Mouse (Mus musculus): ENCODE measurements around the gene Rapgef5. TPM values are rescaled to one million over a fixed set of nuclear protein-coding genes. Genes with fewer than 3 reads are reported as not detected.

Rapgef5 gene
- total RNA-seq, 2 experiments from 2014 or later, result 192 to 197 TPM

DNA sequence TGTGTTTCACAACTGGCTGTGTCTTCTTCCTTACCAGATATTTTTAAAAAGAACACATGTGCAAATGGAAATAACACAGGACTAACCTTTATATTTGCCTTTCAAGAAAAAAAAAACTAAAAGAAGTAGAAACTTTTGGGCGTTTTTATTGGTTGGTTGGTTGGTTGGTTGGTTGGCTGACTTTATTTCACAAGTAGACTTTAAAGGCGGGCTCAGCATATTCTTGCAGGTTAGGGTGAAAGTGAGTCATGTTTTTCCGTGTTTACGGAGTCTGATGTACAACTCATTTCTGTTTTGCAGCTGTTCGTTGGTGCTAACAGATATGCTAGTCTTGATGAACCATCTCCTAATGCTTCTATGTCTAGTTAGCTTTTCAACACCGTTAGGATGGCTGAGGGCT is 196.2 kb downstream of the Rapgef5 start:
- DNase-seq (ENCODE audit: low spot score in 2 of 2), result no peak

DNA sequence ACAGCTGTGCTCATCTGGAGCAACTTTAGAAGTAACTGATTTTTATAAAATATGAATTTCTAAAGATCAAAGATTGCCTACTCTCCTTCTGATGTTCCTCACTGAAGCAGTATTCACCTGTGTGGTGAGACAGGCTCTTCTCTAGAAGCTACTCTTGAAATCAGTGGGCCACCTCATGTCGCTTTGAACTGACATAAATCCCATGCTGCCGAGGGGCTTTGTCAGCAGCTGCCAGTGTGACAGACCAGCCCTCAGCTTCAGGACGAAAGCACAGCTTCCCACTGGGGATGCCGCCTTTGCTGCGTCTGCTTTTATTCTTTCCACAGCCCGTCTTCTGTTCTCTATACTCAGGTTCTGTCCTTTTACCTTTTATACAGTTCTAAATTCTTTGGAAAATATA is 197.3 kb downstream of the Rapgef5 start:
- no peak for DNase-seq (ENCODE audit: low spot score in 2 of 2)

DNA sequence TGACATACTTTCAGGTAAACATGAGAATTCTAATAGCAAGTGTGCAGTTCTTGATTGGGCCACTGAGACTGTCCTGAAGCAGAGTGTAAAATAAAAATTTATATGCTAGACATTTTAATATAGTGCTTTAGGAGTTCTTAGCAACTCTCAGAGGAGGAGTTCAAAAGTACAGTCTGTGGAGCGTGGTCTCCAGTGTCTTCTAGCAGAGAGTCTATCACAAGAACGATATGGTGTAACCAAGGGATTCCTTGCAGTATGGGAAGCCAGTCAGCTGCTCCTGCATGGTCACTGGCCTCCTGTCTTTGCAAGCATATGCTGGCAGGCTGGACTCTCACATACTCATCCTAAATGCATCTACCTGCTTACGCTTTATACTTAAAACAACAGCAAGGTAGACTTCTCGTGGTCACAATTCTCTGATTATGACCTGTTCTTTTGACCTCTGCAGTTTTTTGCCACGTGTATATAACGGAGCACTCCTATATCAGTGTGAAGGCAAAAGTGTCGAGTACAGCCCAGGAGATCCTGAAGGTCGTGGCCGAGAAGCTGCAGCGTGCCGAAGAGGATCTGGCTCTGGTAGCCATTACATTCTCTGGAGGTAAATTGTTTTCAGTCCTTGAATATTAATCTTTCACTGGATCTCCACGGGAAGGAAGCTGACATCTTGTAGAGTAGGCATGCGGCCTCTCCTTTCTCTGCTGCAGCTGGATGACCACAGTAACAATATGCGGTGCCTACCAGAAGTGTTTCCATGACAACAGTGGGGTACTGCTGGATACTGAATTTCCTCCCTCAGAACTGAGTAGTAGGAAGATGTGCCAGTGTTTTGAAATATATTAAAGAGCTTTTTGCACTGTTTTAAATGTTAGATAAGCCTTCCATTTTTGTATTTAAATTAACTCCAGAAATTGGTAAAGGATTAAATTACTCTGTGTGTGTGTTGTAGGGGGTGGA is 204.8 kb downstream of the Rapgef5 start:
- DNase-seq (ENCODE audit: low spot score in 2 of 2), result no peak

DNA sequence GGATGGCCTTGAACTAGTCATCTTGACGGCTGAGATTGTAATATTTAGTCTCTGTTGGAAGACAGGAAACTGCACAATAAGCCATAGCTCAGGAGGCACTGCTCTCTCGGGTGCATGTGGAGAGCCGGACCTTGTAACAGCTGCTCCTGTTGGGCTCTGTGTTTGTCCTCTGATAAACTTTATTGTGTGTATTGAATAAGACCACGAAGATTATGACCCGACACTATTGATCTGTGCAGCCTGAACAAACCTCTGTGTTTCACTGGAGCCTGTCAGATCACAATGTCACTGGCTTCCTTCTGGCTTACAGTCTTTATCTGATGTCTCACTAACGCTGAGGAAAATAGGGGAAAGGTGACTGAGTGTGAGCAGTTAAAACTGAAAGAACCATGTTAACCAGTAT is 205.5 kb downstream of the Rapgef5 start:
- no peak for DNase-seq (ENCODE audit: low spot score in 2 of 2)

DNA sequence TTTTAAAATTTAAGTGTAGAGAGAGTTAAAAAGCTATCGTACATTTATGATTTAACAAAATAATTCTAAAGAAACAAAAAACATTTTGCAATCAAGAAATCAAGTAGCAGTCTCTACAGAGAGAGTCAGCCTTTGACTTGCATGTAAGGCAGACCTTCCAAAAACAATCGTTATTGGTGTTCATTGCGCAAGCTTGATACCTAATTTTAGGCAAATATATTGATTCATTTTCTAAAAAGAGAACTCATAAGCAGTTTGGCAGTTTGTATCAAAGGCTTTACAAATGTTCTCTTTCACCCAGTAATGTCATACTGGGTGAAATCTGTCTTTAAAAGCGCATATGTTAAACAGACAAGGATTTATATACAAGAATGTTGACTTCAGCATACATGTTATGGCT is 208.7 kb downstream of the Rapgef5 start:
- no peak for DNase-seq (ENCODE audit: low spot score in 2 of 2)

DNA sequence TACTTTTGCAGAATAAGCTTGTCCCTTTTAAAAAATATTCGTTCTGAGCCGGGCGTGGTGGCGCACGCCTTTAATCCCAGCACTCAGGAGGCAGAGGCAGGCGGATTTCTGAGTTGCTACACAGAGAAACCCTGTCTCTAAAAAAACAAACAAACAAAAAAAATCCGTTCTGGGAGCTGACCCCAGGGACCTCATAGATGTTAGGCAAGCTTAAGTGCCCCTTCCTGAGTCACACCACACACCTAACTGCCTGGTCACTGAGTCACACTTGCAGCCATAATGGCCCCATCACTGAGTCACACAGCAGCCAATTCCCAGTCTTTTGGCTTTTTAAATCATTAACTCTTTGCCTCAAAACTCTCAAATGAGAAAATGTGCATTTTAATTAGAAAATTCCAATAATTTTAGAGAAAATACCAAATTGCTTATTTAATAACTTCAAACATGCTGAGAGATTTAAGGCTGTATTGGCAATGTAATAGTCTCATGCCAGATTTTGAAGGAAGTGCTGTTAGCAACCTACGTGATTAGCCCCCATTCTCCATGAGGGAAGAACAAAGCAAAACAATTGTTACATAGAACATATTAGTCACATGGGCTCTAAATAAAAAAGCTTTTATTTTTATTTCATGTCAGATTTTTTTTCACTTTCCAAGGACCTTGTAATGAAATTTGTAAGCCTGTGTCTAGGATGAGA is 211.3 kb downstream of the Rapgef5 start:
- DNase-seq (ENCODE audit: low spot score in 2 of 2), result no peak

DNA sequence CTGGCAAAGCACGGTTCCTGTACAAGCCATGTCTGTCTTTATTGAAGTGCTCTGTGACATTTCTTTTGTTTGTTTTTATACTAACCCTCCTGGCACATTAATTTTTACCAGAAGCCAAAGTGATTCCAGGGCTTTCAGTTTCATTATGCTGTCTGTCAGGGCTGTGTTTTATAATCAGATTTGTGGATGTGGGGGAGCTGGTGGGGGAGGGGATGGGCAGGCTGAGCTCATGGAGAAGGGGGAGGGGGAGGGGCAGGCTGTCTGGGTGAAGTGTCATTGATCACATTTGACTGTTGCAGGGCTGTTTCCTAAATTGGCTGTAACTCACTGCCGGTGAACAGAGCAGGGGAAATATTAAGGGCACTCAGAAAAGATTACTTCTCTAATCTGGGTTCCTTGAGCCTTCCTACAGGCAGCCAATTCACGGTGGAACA is 211.9 kb downstream of the Rapgef5 start:
- DNase-seq (ENCODE audit: low spot score in 2 of 2), result peak in 1 of 2 experiments; percentile 57

DNA sequence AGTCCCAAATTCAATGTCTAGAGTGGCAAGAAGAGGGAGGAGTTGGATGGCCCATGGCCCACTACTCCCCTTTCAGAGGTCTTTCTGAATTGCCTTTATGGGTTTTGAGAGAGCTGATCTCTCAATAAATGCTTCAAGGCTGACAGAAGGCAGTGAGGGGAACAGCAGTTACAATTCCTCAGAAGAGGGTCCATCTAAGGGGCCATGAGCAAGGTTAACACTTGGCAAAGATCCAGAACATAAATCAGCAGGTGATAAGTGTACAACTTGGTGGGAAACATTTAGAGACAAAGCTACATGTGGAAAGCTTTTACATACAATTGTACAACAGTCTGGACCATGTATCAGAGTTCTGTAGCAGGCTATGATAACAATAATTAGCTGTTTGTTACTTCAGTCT is 217.3 kb downstream of the Rapgef5 start:
- no peak for DNase-seq (ENCODE audit: low spot score in 2 of 2)

DNA sequence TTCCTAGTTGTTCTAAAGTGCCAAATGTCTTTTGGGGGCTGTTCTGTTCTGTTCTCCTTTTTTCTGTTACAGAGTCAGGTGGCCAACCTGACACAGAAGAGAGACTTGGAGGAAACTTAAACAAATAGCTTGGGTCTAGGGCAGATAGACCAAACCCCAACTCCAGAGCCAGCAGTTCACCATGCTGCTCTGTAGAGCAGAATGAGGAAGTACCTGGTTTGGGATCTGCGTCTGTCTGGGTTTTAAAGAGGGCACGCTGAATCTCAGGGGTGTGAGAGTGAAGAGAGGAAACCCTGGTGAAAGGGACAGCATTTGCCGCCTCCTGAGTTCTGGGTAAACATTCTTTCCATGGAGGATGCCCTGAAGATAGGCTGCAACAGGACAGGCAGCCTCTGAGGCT is 219.9 kb downstream of the Rapgef5 start:
- DNase-seq (ENCODE audit: low spot score in 2 of 2), result no peak

DNA sequence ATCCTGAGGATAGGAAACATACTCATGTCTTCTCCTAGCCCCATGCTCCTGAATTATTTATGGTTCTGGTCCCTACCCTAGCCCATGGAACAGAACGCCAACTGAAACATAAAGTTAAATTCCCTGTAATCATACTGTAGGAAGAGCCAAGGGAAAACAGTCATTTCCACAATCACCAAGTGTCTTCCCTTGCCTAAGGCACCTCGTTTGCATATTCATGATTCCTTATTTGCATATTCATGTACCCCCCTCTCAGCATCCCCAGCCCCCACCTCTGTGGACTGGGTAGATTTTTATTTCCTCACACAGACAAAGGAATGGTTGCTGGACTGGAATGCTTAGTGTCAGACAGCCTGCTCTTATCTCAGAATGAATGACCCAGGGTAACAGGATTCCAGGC is 220.6 kb downstream of the Rapgef5 start:
- no peak for DNase-seq (ENCODE audit: low spot score in 2 of 2)

DNA sequence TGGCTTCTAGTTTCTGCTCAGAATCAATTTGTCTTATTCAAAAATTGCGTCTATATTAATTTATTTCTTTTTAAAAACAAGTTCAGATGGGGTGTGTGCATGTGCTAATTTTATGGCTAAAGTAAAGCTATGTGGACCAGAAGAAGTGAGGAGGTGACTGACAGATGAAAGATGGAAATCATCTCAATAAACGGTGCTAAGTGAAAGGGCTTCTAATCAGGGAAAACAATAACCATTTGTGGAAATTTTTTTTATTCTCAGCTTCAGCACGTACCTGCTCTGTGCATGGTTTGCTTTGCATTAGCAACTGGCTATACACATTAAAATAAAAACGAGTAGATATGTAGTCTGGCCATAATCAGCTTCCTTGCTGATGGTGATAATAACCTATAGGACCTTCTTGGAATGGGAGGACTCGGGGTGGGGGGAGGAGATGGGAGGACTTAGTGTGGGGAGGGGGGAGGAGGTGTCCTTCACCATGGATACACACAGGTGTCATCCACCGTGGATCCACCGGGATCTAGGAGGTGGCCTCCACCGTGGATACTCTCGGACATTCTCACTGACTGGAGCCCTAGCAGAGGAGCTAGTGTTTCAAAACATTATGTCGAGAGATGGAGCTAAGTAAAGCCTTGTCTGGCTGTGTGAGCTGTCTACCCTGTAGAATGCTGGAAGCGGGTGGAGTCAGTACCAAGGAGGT is 221.2 kb downstream of the Rapgef5 start:
- no peak for DNase-seq (ENCODE audit: low spot score in 2 of 2)

DNA sequence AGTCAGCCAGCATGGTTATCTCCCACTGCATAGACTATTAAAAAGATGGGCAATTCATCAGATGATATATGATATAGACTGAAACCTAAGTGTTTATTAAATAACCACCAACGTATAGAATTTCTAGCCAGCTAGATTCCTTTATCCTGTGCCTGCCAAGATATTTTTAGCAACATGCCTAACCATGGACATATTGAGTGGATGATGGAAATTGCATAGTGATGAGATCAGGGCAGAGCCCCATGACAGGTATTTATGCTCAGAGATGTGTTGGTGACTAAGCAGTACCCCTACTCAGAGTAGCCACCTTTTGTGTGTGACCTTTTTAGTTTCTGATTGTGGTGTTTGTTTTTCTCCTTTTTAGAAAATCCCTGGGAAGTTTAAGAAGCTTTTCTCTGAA is 226.2 kb downstream of the Rapgef5 start:
- DNase-seq (ENCODE audit: low spot score in 2 of 2), result no peak

DNA sequence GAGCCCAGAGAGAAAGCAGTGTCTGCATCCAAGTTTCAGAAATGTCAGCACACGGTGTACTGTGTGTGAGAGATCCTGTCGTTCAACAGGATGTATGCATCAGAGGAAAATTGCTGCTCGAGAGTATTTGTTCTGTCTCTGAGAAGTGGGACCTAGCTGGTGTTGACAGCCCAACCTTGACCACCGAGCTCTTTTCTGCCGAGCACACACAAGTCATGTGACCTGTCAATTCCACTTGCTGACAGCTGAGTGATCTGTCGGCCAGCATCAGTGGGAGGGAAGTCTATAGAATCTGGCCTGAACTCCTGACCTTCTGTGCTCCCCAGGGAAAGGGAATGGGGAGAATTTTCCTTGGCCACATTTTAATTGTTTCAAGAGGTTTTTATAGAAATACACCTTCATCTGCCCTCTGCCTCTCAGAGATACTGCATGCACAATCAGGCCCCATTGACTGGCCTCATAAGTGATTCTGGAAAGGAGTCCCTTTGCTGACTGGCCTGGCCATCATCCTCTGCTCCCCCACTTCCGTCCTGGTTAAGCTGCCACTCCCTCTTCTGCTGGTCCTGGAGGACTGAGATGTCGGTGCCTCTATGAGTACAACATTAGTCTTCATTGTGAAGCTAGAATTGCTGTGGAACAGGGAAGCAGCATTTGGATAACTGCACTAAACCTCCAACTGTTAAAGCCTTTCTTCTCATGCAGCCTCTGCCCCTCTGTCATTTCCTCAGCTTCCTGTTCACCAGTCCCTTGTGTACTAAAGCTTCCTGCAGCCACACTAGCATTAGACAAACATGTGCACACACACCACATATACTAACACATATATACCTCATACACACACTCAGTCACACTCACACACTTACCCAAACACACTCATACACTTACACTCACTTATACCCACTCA is 228.6 kb downstream of the Rapgef5 start:
- no peak for DNase-seq (ENCODE audit: low spot score in 2 of 2)

DNA sequence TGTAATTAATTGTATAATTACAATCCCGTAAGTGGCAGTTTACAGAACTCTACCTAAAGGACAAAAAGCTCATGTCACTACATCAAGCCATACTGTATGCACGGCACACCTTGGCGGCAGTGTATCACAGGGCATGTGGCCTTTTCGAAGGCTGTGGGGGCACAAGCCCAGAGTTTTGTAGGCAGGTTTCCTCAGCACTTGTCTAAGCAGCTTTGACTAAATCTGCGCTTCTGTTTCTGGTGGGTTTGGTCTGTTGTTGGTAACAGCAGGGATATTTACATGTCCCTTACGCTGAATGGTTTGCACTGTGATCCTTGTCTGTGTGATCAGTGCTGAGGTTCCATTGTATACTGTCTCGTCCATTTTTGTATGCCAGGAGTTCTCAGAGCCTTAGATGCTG is 230.3 kb downstream of the Rapgef5 start:
- DNase-seq (ENCODE audit: low spot score in 2 of 2), result no peak

DNA sequence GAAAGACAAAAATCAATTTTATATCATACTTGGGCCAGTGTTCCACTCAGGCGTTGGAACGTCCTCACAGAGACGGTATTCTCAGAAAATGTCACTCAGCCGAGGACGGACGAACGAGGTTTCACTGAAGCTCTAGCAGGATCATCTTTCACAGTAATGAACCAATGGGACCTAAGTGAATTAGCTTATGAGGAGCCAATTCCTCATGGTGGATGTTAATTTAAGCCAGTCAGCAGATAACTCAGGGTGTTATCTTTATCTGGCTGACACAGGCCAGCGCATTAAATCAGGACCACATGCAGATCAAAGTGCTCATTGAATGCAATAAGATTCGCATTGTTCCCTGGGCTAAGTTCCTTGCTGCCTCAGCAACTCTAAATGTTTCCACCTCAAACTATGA is 234.8 kb downstream of the Rapgef5 start:
- no peak for DNase-seq (ENCODE audit: low spot score in 2 of 2)

DNA sequence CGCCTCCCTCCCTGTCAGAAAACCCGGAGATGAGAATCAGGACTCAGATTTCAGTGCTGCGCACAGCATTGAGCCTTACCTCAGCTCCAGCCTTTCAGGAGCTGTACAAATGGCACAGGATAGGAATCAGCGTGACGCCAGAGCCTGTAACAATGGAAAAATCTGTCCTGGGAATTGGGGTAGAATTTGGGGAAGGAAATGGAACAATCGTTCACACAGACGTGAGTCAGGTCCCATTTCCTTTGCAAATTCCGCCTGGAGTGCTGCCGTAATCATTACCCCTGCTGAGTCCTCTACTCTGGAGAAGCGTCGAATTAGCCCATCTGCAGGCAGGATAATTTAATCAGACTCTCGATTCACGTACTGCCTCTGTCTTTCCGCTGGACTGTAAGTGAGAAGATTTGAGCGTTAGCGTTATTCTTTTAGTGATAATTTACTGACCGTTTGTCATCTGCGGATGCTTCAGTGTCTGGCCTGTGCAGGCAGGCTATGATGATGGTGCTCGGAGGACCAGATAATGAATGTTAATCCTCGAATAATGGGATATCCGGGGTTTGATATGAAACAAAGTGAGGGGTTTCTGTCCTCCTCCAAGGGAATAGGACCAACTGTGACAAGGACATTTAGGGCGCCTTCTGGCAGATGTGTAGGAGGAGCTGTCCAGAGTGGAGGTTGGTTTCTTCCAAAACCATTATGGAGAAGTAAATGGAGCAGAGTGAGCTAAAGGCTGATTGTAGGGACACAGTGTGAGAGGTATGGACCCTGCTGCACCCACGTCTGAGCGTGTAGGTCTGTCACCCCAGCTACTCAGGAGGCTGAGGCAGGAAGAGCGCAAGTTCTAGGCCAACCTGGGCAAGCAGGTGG is 235.5 kb downstream of the Rapgef5 start:
- no peak for DNase-seq (ENCODE audit: low spot score in 2 of 2)

DNA sequence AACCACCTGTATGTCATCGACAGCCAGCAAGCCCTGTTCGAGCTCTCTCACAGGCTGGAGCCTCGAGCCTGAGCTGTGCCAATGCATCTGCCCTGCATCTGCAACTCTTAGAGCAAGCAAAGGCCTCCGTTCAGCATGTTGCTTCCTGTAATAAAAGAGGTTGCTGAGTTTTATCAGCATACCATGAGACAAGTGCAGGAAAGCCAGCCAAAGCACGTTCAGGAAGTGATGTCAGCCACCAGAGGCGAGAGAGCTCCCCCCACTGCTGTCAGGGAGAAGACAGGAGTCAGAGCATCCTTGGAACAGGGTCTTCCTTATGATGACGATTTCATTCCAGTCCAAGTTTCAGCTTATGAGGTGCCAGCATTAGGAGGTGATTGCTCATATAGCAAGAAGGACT is 239.7 kb downstream of the Rapgef5 start:
- DNase-seq (ENCODE audit: low spot score in 2 of 2), result no peak

DNA sequence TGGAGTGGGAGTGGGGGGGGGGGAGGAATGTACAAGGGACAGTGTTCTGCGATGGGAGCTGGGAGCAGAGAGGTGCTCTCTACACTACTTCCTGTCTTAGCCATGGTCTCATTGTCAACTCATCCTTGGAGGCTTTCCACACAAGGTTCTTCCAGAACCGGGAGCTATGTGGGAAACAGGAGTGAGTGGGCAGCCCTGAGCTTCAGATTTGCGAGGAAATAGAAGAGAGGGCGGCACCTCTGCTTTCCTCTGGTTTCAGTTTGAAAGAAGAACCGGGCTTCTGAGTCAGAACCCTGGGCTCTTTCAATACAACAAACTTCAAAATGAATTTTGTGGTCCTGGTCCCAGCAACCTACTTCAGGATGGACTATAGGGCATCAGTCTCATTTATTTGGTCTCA is 244.1 kb downstream of the Rapgef5 start:
- DNase-seq (ENCODE audit: low spot score in 2 of 2), result no peak

DNA sequence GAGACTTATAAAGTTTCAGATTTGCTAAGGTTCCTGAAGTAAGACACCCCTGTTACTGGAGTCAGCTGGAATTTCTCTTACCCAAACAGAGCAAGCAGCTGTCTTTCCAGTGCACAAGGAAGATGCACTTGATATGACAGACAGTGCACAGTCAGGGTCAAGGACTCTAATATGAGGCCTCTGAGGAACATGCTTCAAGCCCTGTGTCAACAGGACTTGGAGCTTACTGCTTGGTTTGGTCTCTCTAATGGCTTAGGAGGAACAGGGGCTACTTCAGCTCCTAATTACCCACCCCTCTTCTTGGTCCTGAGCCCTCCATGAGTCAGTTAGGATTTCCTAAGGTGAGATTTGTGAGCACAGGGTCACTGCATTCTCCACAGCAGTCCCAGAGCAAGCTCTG is 244.6 kb downstream of the Rapgef5 start:
- no peak for DNase-seq (ENCODE audit: low spot score in 2 of 2)

DNA sequence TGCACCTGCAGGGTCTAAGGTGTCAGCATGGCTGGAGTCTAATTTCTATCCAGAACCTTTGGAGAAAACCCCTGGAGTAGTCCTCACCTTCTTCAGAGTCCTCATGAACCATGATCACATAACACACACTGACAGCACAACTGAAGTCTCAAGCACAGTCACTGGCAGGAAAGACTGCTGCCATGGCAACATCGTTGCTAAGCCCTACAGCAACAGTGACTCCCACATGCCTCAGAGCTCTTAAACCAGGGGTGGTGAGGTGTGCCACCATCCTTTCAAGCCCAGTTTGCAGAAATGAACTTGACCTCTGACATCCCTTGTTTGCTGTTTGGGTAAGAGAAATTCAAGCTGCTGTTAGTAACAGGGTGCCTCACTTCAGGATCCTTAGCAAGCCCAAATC is 245.4 kb downstream of the Rapgef5 start:
- peak; percentile 68 to 84 for DNase-seq (ENCODE audit: low spot score in 2 of 2)

Data from layer of hippocampus, adult 18-20 months (tissue).